Mouse (Mus musculus) kidney, embryonic 14.5 days (tissue): ENCODE data around the gene Slc24a2. TPM values are rescaled to one million over a fixed set of nuclear protein-coding genes. Genes with fewer than 3 reads are reported as not detected.

Experiments
- ATAC-seq: fragments of 200-750 bp; cut with Nextera tagmentation; 2 replicates; pipeline ENCODE4 v1.8.0; 2017; ENCODE audit warnings: moderate number of reproducible peaks, mild to moderate bottlenecking, moderate TSS enrichment, moderate library complexity; ENCODE audit not compliant: low FRiP score, low TSS enrichment
- H3K27ac ChIP-seq: fragments of 300-500 bp; sonication (generic); 2 replicates; pipeline ENCODE4 v1.5.1; 2014; ENCODE audit warnings: low read depth, mild to moderate bottlenecking, low read length, moderate library complexity, mixed read lengths
- H3K27me3 ChIP-seq: fragments of 300-500 bp; sonication (generic); 2 replicates; pipeline ENCODE4 v1.6.1; 2014; ENCODE audit warnings: mild to moderate bottlenecking, low read length; ENCODE audit not compliant: control insufficient read depth, insufficient read depth
- H3K36me3 ChIP-seq: fragments of 300-500 bp; sonication (generic); 2 replicates; pipeline ENCODE4 v1.6.1; 2014; ENCODE audit warnings: low read length, mixed read lengths; ENCODE audit not compliant: control insufficient read depth, insufficient read depth
- H3K4me1 ChIP-seq: fragments of 300-500 bp; sonication (generic); 2 replicates; pipeline ENCODE4 v1.6.1; 2014; ENCODE audit warnings: low read length, mixed read lengths; ENCODE audit not compliant: control insufficient read depth, insufficient read depth
- H3K4me2 ChIP-seq: fragments of 300-500 bp; sonication (generic); replicated peaks from 2 replicates; pipeline ENCODE4 v1.6.1; 2014; ENCODE audit warnings: low read depth, mild to moderate bottlenecking, low read length
- H3K4me3 ChIP-seq: fragments of 300-500 bp; sonication (generic); 2 replicates; pipeline ENCODE4 v1.5.1; 2014; ENCODE audit warnings: mild to moderate bottlenecking, low read length
- H3K9ac ChIP-seq: fragments of 300-500 bp; sonication (generic); 2 replicates; pipeline ENCODE4 v1.6.1; 2014; ENCODE audit warnings: low read depth, mild to moderate bottlenecking, low read length, moderate library complexity
- H3K9me3 ChIP-seq: fragments of 300-500 bp; sonication (generic); 2 replicates; pipeline ENCODE4 v1.6.1; 2016; ENCODE audit warnings: low read length; ENCODE audit not compliant: control insufficient read depth
- WGBS: fragments of 180-500 bp; shearing (Covaris S2); extraction: QIAGEN DNeasy Blood & Tissue Kit; methylation state at CpG from one replicate; pipeline ENCODE4 v1.1.7; 2014; 5-methylcytosine and 5-hydroxymethylcytosine counted together
- polyA plus RNA-seq: library from polyadenylated mRNA; unstranded; fragments of >200 nt; fragmentation: Nextera tagmentation; extraction: Ambion mirVana; gene quantifications from 2 replicates; pipeline ENCODE4 v1.2.1, GENCODE M21; 2014

The Slc24a2 gene
- polyA plus RNA-seq, 1 experiment from 2014 or later: not detected

- Histone ChIP-seq H3K27me3 (no peaks in the 10 kb centered on the region), H3K27ac (no peak overlapping the region), H3K9ac (no peak overlapping the region), H3K4me1 (no peaks in the 10 kb centered on the region), H3K4me3 (no peak overlapping the region), H3K4me2 (no peak overlapping the region), H3K36me3 (no peaks in the 10 kb centered on the region), H3K9me3 (no peaks in the 10 kb centered on the region)
- 78% methylated on average over 2 of the region's 2 CpGs for WGBS
- ATAC-seq: no peak
These were observed 28.2 kb downstream of the Slc24a2 start for GRCm38 (mm10) chr4:87202081-87202480.

DNA sequence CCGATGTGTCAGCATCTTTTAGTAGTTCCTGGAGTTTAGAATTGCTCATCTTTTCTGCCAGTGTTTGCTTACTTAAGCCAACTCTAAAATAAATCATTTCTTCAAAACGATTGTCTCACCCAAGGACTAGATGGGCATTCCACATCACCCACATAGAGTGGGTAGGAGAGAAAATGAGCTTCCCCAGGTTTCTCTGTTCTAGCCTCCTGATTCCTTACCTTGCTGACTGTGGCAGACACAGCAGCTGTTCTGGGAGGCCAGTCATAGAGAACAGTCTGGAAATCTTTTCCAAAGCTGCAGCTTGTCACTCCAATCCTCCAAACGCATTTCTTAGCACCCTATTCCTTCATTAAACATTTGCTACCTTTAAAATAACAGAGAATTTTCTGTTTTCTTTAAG lies 29.0 kb downstream of the Slc24a2 start:
- Histone ChIP-seq H3K27me3 (no peaks in the 10 kb centered on the region), H3K9ac (no peak overlapping the region), H3K27ac (no peak overlapping the region), H3K36me3 (no peaks in the 10 kb centered on the region), H3K4me3 (no peak overlapping the region), H3K4me2 (no peak overlapping the region), H3K9me3 (no peaks in the 10 kb centered on the region), H3K4me1 (no peaks in the 10 kb centered on the region)
- 71% methylated on average over 3 of the region's 3 CpGs for WGBS
- ATAC-seq: no peak

GRCm38 (mm10) chr4:87184147-87184930 lies 45.9 kb downstream of the Slc24a2 start:
- no peaks in the 10 kb centered on the region for H3K4me1 ChIP-seq
- no peaks in the 10 kb centered on the region for H3K9me3 ChIP-seq
- 71% methylated on average over 10 of the region's 10 CpGs for WGBS
- ATAC-seq: no peak
- no peaks in the 10 kb centered on the region for H3K36me3 ChIP-seq
- no peak overlapping the region for H3K9ac ChIP-seq
- no peak overlapping the region for H3K4me2 ChIP-seq
- no peaks in the 10 kb centered on the region for H3K27me3 ChIP-seq
- H3K27ac ChIP-seq: no peak overlapping the region
- H3K4me3 ChIP-seq: no peak overlapping the region

- Histone ChIP-seq H3K4me3 (no peak overlapping the region), H3K9me3 (no peaks in the 10 kb centered on the region), H3K9ac (no peak overlapping the region), H3K4me2 (no peak overlapping the region), H3K27ac (no peak overlapping the region), H3K27me3 (no peaks in the 10 kb centered on the region), H3K36me3 (no peaks in the 10 kb centered on the region), H3K4me1 (no peaks in the 10 kb centered on the region)
- 87% methylated on average over 3 of the region's 3 CpGs for WGBS
- no peak for ATAC-seq
These were observed 53.2 kb downstream of the Slc24a2 start for GRCm38 (mm10) chr4:87177116-87177515.

- no peak overlapping the region for H3K9ac ChIP-seq
- H3K4me3 ChIP-seq: no peak overlapping the region
- no peaks in the 10 kb centered on the region for H3K36me3 ChIP-seq
- no peak overlapping the region for H3K27ac ChIP-seq
- H3K4me1 ChIP-seq: no peaks in the 10 kb centered on the region
- 88% methylated on average over 6 of the region's 6 CpGs for WGBS
- no peaks in the 10 kb centered on the region for H3K9me3 ChIP-seq
- H3K4me2 ChIP-seq: no peak overlapping the region
- ATAC-seq: no peak
- H3K27me3 ChIP-seq: no peaks in the 10 kb centered on the region
These were observed 66.3 kb downstream of the Slc24a2 start for GRCm38 (mm10) chr4:87163945-87164344.

DNA sequence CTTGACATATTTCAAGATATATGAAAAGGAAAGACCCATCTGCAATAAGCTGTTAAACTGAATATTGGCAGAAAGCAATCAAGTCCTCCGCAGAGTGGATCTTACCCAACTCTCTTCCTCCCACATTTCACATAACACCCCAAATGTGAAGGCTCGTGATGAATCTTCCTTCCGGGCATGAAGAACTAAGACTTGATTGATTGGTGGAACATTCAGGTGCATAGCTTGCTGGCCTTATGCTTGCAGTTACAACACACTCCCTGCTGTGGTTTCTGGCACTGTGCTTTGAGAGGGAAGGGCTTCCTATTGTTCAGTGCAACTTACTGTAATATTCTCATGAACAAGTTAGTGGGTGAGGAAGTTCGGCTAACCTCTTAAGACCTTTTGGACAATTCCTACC lies 72.2 kb downstream of the Slc24a2 start:
- H3K27me3 ChIP-seq: no peaks in the 10 kb centered on the region
- H3K4me2 ChIP-seq: no peak overlapping the region
- H3K27ac ChIP-seq: no peak overlapping the region
- no peaks in the 10 kb centered on the region for H3K4me1 ChIP-seq
- no peaks in the 10 kb centered on the region for H3K9me3 ChIP-seq
- WGBS: 89% methylated on average over 4 of the region's 4 CpGs
- H3K4me3 ChIP-seq: no peak overlapping the region
- H3K36me3 ChIP-seq: no peaks in the 10 kb centered on the region
- ATAC-seq: no peak
- no peak overlapping the region for H3K9ac ChIP-seq

- Histone ChIP-seq H3K9me3 (no peaks in the 10 kb centered on the region), H3K4me2 (no peak overlapping the region), H3K36me3 (no peaks in the 10 kb centered on the region), H3K4me1 (no peaks in the 10 kb centered on the region), H3K4me3 (no peak overlapping the region), H3K27me3 (no peaks in the 10 kb centered on the region), H3K27ac (no peak overlapping the region), H3K9ac (no peak overlapping the region)
- no peak for ATAC-seq
- WGBS: 83% methylated on average over 7 of the region's 7 CpGs
These were observed 78.3 kb downstream of the Slc24a2 start for GRCm38 (mm10) chr4:87151990-87152389.

GRCm38 (mm10) chr4:87149584-87149983 lies 80.7 kb downstream of the Slc24a2 start:
- Histone ChIP-seq H3K27ac (no peak overlapping the region), H3K36me3 (no peaks in the 10 kb centered on the region), H3K27me3 (no peaks in the 10 kb centered on the region), H3K9ac (no peak overlapping the region), H3K4me3 (no peak overlapping the region), H3K4me2 (no peak overlapping the region), H3K9me3 (no peaks in the 10 kb centered on the region), H3K4me1 (no peaks in the 10 kb centered on the region)
- no peak for ATAC-seq
- 64% methylated on average over 2 of the region's 2 CpGs for WGBS

- H3K4me1 ChIP-seq: no peaks in the 10 kb centered on the region
- no peak overlapping the region for H3K4me2 ChIP-seq
- no peaks in the 10 kb centered on the region for H3K9me3 ChIP-seq
- H3K27ac ChIP-seq: no peak overlapping the region
- H3K9ac ChIP-seq: no peak overlapping the region
- 84% methylated on average over 12 of the region's 12 CpGs for WGBS
- H3K36me3 ChIP-seq: no peaks in the 10 kb centered on the region
- no peaks in the 10 kb centered on the region for H3K27me3 ChIP-seq
- no peak for ATAC-seq
- H3K4me3 ChIP-seq: no peak overlapping the region
These were observed 88.5 kb downstream of the Slc24a2 start for GRCm38 (mm10) chr4:87141590-87142365.
